Comparison of ENCODE assay signal across 9 mouse cellular contexts in the genomic region with DNA sequence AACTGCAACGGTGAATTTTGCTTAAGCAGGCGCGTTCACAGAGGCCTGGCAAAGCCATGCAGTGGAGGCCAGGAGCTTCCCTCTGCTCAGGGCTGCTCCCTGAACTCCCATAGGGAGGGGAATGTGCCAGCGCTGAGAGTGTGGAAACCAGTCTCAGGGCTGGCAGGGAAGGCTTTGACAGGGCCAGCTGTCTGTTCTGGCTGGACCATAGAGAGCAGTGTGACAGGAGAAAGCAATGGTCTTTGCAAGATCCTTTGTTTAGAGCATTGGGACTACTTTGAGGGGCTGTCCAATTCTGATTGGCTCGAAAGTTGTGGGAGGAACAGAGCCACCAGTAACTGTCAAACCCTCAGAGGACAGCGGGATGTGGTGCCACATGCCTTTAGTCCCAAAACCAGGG. TPM values are rescaled to one million over a fixed set of nuclear protein-coding genes. Genes with fewer than 3 reads are reported as not detected.
A peak's percentile ranks its signal among the peaks of the same experiment; 100 is the strongest.
DNase-seq lines count a peak whose midpoint lies in the region; ATAC-seq and TF ChIP-seq lines count a peak whose summit lies in the region.
"Had no signal": no experiment of that assay in that cellular context is flagged by ENCODE, and none has a peak within 500 bp of the region (broad histone marks: within the 10 kb centered on the region; RNA-seq: fewer than 3 reads in every experiment).

No protein-coding gene starts in this region.

- no peaks in the 10 kb centered on the region for H3K9me3 ChIP-seq in forebrain, postnatal 0 days (ENCODE audit: low read length)
- no peaks in the 10 kb centered on the region for H3K9me3 ChIP-seq in limb, embryonic 10.5 days (replicated peaks)

- 38% methylated on average over 6 of the region's 6 CpGs for WGBS in forebrain, postnatal 0 days
- WGBS in limb, embryonic 10.5 days: 62% methylated on average over 6 of the region's 6 CpGs

- no peaks in the 10 kb centered on the region for H3K27me3 ChIP-seq in forebrain, postnatal 0 days (ENCODE audit: insufficient read depth, low read length)
- H3K27me3 ChIP-seq in limb, embryonic 10.5 days (ENCODE audit: low read depth, poor library complexity, severe bottlenecking): no peaks in the 10 kb centered on the region

- DNase-seq in adrenal gland, adult 2 months: peak; percentile 41
- DNase-seq in adrenal gland, adult 18-20 months (ENCODE audit: low spot score in 2 of 2): no peak
- DNase-seq in 3134 (ENCODE audit: extremely low read depth, insufficient read length, low spot score): peak; percentile 60
- peak; percentile 54 for DNase-seq in forebrain, postnatal 0 days
- DNase-seq in limb, embryonic 10.5 days (ENCODE audit: low spot score): no peak
- no peak for DNase-seq in retina, embryonic 14.5 days (ENCODE audit: low spot score)
- DNase-seq in right cerebral cortex, adult 2 months (ENCODE audit: low spot score in 2 of 2): no peak

- peaks cover 11% of the 10 kb centered on the region; the same call in 1 of the 2 replicates for H3K4me1 ChIP-seq in forebrain, postnatal 0 days (ENCODE audit: insufficient read depth)
- peaks cover 45% of the 10 kb centered on the region for H3K4me1 ChIP-seq in limb, embryonic 10.5 days

- H3K4me2 ChIP-seq in forebrain, postnatal 0 days (ENCODE audit: low read depth): no peak overlapping the region

- peak; percentile 90 for ATAC-seq in forebrain, postnatal 0 days
- no peak for ATAC-seq in erythroid progenitor cell, adult 5-6 weeks (replicated peaks; ENCODE audit: low FRiP score, poor library complexity, severe bottlenecking)

- H3K36me3 ChIP-seq in forebrain, postnatal 0 days (ENCODE audit: insufficient read depth): no peaks in the 10 kb centered on the region
- H3K36me3 ChIP-seq in limb, embryonic 10.5 days: no peaks in the 10 kb centered on the region

- no peak overlapping the region for H3K4me3 ChIP-seq in forebrain, postnatal 0 days (ENCODE audit: low read depth, low read length)
- no peak overlapping the region for H3K4me3 ChIP-seq in limb, embryonic 10.5 days

- no peak overlapping the region for H3K9ac ChIP-seq in forebrain, postnatal 0 days

- no peak for TF ChIP-seq CTCF in forebrain, postnatal 0 days (IDR thresholded peaks at IDR 0.05; ENCODE audit: low read depth)

- no peak overlapping the region; the same call in 1 of the 2 replicates for H3K27ac ChIP-seq in forebrain, postnatal 0 days (ENCODE audit: low read depth, low read length)
- H3K27ac ChIP-seq in limb, embryonic 10.5 days: peak overlapping the region; percentile 47; the same call in 1 of the 2 replicates

RNA-seq across cellular contexts. Expression of gene Emp1, which starts 5.9 kb away (rescaled TPM):
- 10 to 100 TPM; 24.5 to 42.8 TPM for total RNA-seq in adrenal gland, adult 2 months (2021)
- polyA plus RNA-seq in adrenal gland, adult 2 months (2012; rRNA removed): 22.8 and 25.8 TPM in 2 replicates
- total RNA-seq in adrenal gland, adult 18-20 months (2021): 10 to 100 TPM; 21.7 to 53.4 TPM
- 11.4 and 37.0 TPM in 2 replicates for total RNA-seq in forebrain, postnatal 0 days (2014; rRNA removed)
- 3.8 and 4.3 TPM in 2 replicates for polyA plus RNA-seq in forebrain, postnatal 0 days (2015; fragmentation: Nextera tagmentation; extraction: Ambion mirVana)
- 5.0 and 9.0 TPM in 2 replicates for polyA plus RNA-seq in limb, embryonic 10.5 days (2016; fragmentation: Nextera tagmentation; extraction: Ambion mirVana)
- 3.2 TPM in 1 of 2 replicates, not detected in the other for total RNA-seq in erythroid progenitor cell, adult 5-6 weeks (2015; ENCODE audit: low replicate concordance)
- total RNA-seq in erythroid progenitor cell, adult 5-6 weeks (2017; ENCODE audit: low replicate concordance): 0.77 and 2.0 TPM in 2 replicates

RNA-seq across cellular contexts. Expression of gene Pbp2, which starts 58.0 kb away (rescaled TPM):
- not detected for total RNA-seq in adrenal gland, adult 2 months (2021)
- not detected in 2 replicates for polyA plus RNA-seq in adrenal gland, adult 2 months (2012; rRNA removed)
- not detected for total RNA-seq in adrenal gland, adult 18-20 months (2021)
- not detected in 2 replicates for total RNA-seq in forebrain, postnatal 0 days (2014; rRNA removed)
- polyA plus RNA-seq in forebrain, postnatal 0 days (2015; fragmentation: Nextera tagmentation; extraction: Ambion mirVana): not detected in 2 replicates
- polyA plus RNA-seq in limb, embryonic 10.5 days (2016; fragmentation: Nextera tagmentation; extraction: Ambion mirVana): 0.11 and 0.19 TPM in 2 replicates
- total RNA-seq in erythroid progenitor cell, adult 5-6 weeks (2015; ENCODE audit: low replicate concordance): 1.7 TPM in 1 of 2 replicates, not detected in the other
- not detected in 2 replicates for total RNA-seq in erythroid progenitor cell, adult 5-6 weeks (2017; ENCODE audit: low replicate concordance)
- total RNA-seq: adrenal gland, postnatal 36 days had no signal

Comparison
In these comparisons a context has a peak if more than half of its experiments do, and no peak if none do; other contexts are left out.
1. DNase-seq: peak in adrenal gland, adult 2 months (single experiment), 3134 (single experiment) and forebrain, postnatal 0 days (single experiment); none in adrenal gland, adult 18-20 months (0 of 2), limb, embryonic 10.5 days (single experiment), retina, embryonic 14.5 days (single experiment) and right cerebral cortex, adult 2 months (0 of 2).